ENCODE assay signal across 14 mouse cellular contexts in the genomic region with DNA sequence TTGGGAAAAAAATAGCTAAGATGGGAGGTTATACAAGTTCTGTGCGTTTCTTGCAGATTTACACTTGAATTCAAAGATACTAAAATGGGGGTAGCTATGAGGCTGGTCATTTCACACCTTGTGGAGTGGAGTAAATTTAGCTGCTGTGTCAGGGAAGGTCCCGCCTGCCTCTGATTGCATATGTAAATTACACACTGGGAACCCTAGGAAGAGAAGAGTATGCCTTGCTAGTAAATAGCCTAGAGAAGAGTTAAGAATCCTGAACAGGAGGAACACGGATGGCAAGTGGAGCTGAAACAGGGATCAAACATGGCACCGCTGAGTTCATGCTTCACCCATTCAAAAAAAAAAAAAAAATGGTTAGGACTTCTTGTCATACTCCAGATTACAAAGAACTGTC.
"Had no signal": no experiment of that assay in that cellular context is flagged by ENCODE, and none has a peak within 500 bp of the region (broad histone marks: within the 10 kb centered on the region; RNA-seq: fewer than 3 reads in every experiment).

No protein-coding gene starts in this region.

- H3K4me3 ChIP-seq: midbrain, embryonic 13.5 days; midbrain, embryonic 15.5 days; neural tube, embryonic 12.5 days; stomach, embryonic 15.5 days had no signal

- H3K27me3 ChIP-seq: megakaryocyte, embryonic 14.5 days; midbrain, embryonic 13.5 days; midbrain, embryonic 15.5 days; neural tube, embryonic 12.5 days; stomach, embryonic 15.5 days had no signal

- H3K36me3 ChIP-seq: midbrain, embryonic 13.5 days; midbrain, embryonic 15.5 days; neural tube, embryonic 12.5 days; stomach, embryonic 15.5 days had no signal

- ATAC-seq: midbrain, embryonic 13.5 days; midbrain, embryonic 15.5 days had no signal

- DNase-seq: lung, adult 18-20 months; lung, embryonic 14.5 days; lung, postnatal 10 days; lung, postnatal 4 days; right cerebral cortex, postnatal 14 days; thymus, adult 2 months; thymus, postnatal 25 days; thymus, postnatal 4 days had no signal

- H3K27ac ChIP-seq: midbrain, embryonic 13.5 days; midbrain, embryonic 15.5 days; neural tube, embryonic 12.5 days; stomach, embryonic 15.5 days; stomach, postnatal 0 days had no signal
